Mouse (Mus musculus): ENCODE results near the gene Hspb7. TPM values are rescaled to one million over a fixed set of nuclear protein-coding genes. Genes with fewer than 3 reads are reported as not detected.

Gene Hspb7
- polyA plus RNA-seq, 1 experiment: not detected

- Histone ChIP-seq H3K4me3 (ENCODE audit: insufficient read depth, low read length) (peak overlapping the region; percentile 93), H3K27ac (ENCODE audit: insufficient read depth, low read depth, low read length) (no peak overlapping the region), H3K4me1 (ENCODE audit: control insufficient read depth, insufficient read depth, low read length) (peaks cover 18% of the 10 kb centered on the region)
- no peak for TF ChIP-seq CTCF (IDR thresholded peaks at IDR 0.05; ENCODE audit: low read depth, low read length)
- TF ChIP-seq POLR2A (IDR thresholded peaks at IDR 0.05; ENCODE audit: borderline replicate concordance, low read depth, low read length): no peak
These were observed 23.3 kb downstream of the Hspb7 start for GRCm38 (mm10) chr4:141443641-141444429.

- Histone ChIP-seq H3K27ac (ENCODE audit: insufficient read depth, low read depth, low read length) (peak within 1 kb of the TSS; percentile 56), H3K4me3 (ENCODE audit: insufficient read depth, low read length) (peak within 1 kb of the TSS; percentile 93), H3K4me1 (ENCODE audit: control insufficient read depth, insufficient read depth, low read length) (peaks cover 18% of the 10 kb centered on the region)
- TF ChIP-seq CTCF (IDR thresholded peaks at IDR 0.05; ENCODE audit: low read depth, low read length) (no peak), POLR2A (IDR thresholded peaks at IDR 0.05; ENCODE audit: borderline replicate concordance, low read depth, low read length) (no peak)
These were observed 24.1 kb downstream of the Hspb7 start, which contains the start of gene Zbtb17 for GRCm38 (mm10) chr4:141444451-141445327. Zbtb17 (plus strand) TSS chr4:141444654.

GRCm38 (mm10) chr4:141445328-141445720 lies 24.7 kb downstream of the Hspb7 start:
- Histone ChIP-seq H3K4me3 (ENCODE audit: insufficient read depth, low read length) (peak overlapping the region; percentile 93), H3K4me1 (ENCODE audit: control insufficient read depth, insufficient read depth, low read length) (peaks cover 18% of the 10 kb centered on the region), H3K27ac (ENCODE audit: insufficient read depth, low read depth, low read length) (peak overlapping the region; percentile 34; the same call in 1 of the 2 replicates)
- TF ChIP-seq CTCF (IDR thresholded peaks at IDR 0.05; ENCODE audit: low read depth, low read length): no peak
- TF ChIP-seq POLR2A (IDR thresholded peaks at IDR 0.05; ENCODE audit: borderline replicate concordance, low read depth, low read length): no peak

GRCm38 (mm10) chr4:141446211-141446610 lies 25.6 kb downstream of the Hspb7 start:
- Histone ChIP-seq H3K4me1 (ENCODE audit: control insufficient read depth, insufficient read depth, low read length) (peaks cover 18% of the 10 kb centered on the region), H3K4me3 (ENCODE audit: insufficient read depth, low read length) (no peak overlapping the region), H3K27ac (ENCODE audit: insufficient read depth, low read depth, low read length) (no peak overlapping the region)
- TF ChIP-seq POLR2A (IDR thresholded peaks at IDR 0.05; ENCODE audit: borderline replicate concordance, low read depth, low read length) (no peak), CTCF (IDR thresholded peaks at IDR 0.05; ENCODE audit: low read depth, low read length) (no peak)

- Histone ChIP-seq H3K27ac (ENCODE audit: insufficient read depth, low read depth, low read length) (peak overlapping the region; percentile 23; the same call in 1 of the 2 replicates), H3K4me3 (ENCODE audit: insufficient read depth, low read length) (no peak overlapping the region), H3K4me1 (ENCODE audit: control insufficient read depth, insufficient read depth, low read length) (peaks cover 47% of the 10 kb centered on the region)
- no peak for TF ChIP-seq CTCF (IDR thresholded peaks at IDR 0.05; ENCODE audit: low read depth, low read length)
- no peak for TF ChIP-seq POLR2A (IDR thresholded peaks at IDR 0.05; ENCODE audit: borderline replicate concordance, low read depth, low read length)
These were observed 30.7 kb downstream of the Hspb7 start for GRCm38 (mm10) chr4:141451251-141451650.

GRCm38 (mm10) chr4:141451916-141452450 lies 31.4 kb downstream of the Hspb7 start:
- Histone ChIP-seq H3K27ac (ENCODE audit: insufficient read depth, low read depth, low read length) (peak overlapping the region; percentile 23), H3K4me1 (ENCODE audit: control insufficient read depth, insufficient read depth, low read length) (peaks cover 47% of the 10 kb centered on the region), H3K4me3 (ENCODE audit: insufficient read depth, low read length) (no peak overlapping the region)
- TF ChIP-seq CTCF (IDR thresholded peaks at IDR 0.05; ENCODE audit: low read depth, low read length): no peak

- Histone ChIP-seq H3K4me1 (ENCODE audit: control insufficient read depth, insufficient read depth, low read length) (peaks cover 47% of the 10 kb centered on the region), H3K4me3 (ENCODE audit: insufficient read depth, low read length) (no peak overlapping the region), H3K27ac (ENCODE audit: insufficient read depth, low read depth, low read length) (peak overlapping the region; percentile 87)
- no peak for TF ChIP-seq POLR2A (IDR thresholded peaks at IDR 0.05; ENCODE audit: borderline replicate concordance, low read depth, low read length)
- TF ChIP-seq CTCF (IDR thresholded peaks at IDR 0.05; ENCODE audit: low read depth, low read length): no peak
These were observed 34.2 kb downstream of the Hspb7 start for GRCm38 (mm10) chr4:141454581-141455350.

GRCm38 (mm10) chr4:141455526-141455925 lies 34.9 kb downstream of the Hspb7 start:
- Histone ChIP-seq H3K4me3 (ENCODE audit: insufficient read depth, low read length) (no peak overlapping the region), H3K4me1 (ENCODE audit: control insufficient read depth, insufficient read depth, low read length) (peaks cover 50% of the 10 kb centered on the region), H3K27ac (ENCODE audit: insufficient read depth, low read depth, low read length) (peak overlapping the region; percentile 87)
- no peak for TF ChIP-seq POLR2A (IDR thresholded peaks at IDR 0.05; ENCODE audit: borderline replicate concordance, low read depth, low read length)
- TF ChIP-seq CTCF (IDR thresholded peaks at IDR 0.05; ENCODE audit: low read depth, low read length): no peak

Measured in bone marrow macrophage, adult 2 months (primary cell).